Mouse (Mus musculus) adrenal gland, adult 18-20 months (tissue): ENCODE measurements around the gene Rbm5. TPM values are rescaled to one million over a fixed set of nuclear protein-coding genes. Genes with fewer than 3 reads are reported as not detected.

Experiments
- DNase-seq, 2 experiments: peaks; one replicate each; pipeline ENCODE4 v3.0.0; 2021 to 2022; ENCODE audit warnings: low spot score in 2 of 2
- long read RNA-seq, 2 experiments: library from polyadenylated mRNA; stranded (forward); transcript quantifications; one replicate each; pipeline ENCODE4 v2.0.0; 2021
- total RNA-seq, 2 experiments: library from RNA; stranded (reverse); gene quantifications; 1 replicate in 1 of 2; 2 replicates in 1 of 2; pipeline ENCODE4 v1.2.3; 2021

Rbm5 gene
- 100 to 1,000 TPM; 115 to 118 TPM for total RNA-seq
- long read RNA-seq, experiment 1, transcript Rbm5-214 (25 exons, 3,205 nt) = major isoform, 37 of 59 reads
- long read RNA-seq, experiment 1, partial matches to known transcripts = 8 of 59 reads
- long read RNA-seq, experiment 1, other reads (novel, unspliced or antisense) = 8 of 59 reads
- long read RNA-seq, experiment 2, transcript Rbm5-214 (25 exons, 3,205 nt) = major isoform, 25 of 72 reads
- long read RNA-seq, experiment 2, partial matches to known transcripts = 31 of 72 reads
- long read RNA-seq, experiment 2, other reads (novel, unspliced or antisense) = 10 of 72 reads

DNA sequence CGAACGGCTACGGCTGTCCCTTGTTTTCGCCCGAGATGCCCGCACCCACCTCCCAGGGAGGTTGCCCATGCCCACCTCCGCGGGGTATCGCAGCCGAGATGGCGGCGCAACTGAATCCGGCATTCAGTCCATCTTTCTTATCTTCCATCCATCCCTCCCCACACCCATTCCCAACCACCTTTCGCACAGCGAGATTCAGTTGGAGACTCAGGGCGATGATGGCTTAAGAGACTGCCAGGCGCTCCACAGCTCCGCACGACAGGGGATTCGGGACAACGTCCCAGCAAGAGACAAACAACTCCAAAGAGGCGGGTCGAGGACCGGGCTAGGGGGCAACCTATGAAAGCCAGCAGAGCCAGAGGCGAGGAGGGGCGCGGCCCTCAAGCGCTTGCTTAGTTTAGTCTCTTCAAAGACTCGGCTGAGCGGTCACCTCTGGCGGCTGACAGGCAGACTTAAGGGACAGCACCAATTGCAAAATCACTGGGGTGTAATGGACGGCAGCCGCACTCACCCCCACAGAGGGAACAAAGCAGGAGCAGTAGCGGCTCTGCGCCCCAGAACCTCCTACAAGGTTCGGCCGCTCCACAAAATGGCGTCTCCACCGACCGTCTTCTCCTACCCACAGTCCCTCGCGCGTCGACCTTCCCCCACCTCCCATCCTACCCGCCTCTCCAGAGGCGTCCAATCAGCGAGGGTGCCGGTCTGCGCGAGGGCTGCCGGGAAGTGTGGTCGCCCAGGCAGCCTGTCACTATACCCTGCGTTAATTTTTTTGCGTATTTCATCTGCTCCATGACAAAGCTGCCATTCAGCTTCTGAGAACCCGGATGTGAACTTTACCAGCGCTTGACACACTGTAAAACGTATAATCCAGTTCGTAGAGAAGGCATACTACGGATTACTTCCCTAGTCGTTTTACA lies at the start of gene Rbm5:
Gene Rbm5, minus strand, starts transcription at position 623 of the 917 bp plus-strand sequence.
- DNase-seq = peak; percentile 83 to 86

DNA sequence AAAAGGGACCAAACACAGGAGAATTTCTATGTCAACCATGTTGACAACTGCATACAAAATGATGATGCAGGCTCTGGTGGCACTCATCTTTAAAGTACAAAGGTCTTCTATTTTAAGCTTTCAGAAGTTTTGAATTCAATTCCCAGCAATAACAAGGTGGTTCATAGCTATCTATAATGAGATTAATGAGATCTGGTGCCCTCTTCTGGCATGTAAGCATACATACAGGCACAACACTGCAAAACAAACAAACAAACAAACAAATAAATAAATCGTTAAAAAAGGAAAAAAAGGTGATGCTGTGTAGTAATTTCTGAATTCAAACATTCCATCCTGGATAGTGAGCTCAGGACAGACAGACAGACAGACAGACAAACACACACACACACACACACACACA lies 41.3 kb upstream of the Rbm5 start:
- DNase-seq = no peak

DNA sequence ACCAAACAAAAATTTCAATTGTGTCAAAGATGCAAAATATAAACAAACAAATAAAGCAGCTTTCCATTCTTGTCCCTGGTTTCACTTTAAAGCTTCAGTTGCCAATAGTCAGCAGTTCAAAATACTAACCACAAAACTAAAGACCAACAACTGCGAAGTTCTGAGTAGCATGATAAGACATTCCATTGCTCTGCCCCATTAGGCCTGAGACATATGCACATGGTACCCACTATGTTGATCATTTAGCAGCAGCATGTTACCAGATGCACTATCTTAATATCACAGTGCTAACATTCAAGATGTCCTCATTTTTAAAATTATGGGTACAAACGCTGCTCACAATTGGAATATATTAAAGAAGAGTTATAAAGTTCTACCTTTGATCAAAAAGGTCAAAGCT lies 40.2 kb upstream of the Rbm5 start:
- DNase-seq = no peak

DNA sequence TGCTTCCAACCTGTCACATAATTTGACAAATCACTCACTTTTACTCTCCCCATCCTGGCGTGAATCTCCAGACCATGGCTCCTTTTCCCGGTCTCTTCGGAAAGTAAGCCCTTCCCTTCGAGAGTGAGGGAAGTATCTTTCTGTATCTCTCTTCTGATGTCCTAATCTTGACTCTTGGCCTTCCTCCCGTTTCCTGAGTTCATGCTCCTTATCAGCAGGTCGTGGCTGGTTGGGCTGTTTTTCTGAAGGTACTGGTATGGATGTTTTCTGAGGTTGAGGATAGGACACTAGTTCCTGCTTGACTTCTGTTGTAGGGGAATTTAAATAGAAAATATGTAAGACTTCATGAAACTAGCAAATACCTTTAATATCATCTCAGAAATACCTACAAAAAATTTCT lies 20.9 kb upstream of the Rbm5 start:
- DNase-seq = no peak

DNA sequence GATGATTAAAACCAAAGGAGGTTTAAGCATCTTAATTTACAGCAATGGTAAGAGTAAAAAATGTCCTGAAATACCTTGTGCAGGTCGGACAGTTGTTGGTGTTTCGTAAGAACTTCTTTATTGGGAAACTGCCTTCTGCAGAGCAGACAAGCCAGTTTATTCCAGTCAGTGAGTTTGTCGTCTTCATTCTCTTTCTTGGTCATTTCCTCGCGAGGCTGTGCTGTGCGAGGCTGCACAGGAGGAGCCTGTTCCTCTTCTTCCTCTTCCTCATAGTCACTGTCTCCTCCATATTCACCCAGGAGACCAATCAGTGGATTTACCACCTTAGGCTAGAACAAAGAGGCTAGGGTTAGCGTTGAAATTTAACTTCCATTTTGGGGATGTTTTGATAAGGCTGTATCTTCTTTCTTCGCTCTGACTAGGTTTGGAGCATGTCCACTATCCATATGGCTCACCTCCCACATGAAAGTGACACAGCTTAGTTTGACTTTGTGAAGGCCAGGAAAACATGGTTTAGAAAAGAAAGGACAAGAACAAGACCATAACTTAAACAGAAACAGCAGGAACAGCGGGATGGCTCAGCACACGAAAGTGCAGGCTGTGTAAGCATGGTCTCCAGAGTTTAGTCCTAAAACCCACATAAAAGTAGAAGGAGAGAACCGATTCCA lies 11.9 kb upstream of the Rbm5 start:
- no peak for DNase-seq

DNA sequence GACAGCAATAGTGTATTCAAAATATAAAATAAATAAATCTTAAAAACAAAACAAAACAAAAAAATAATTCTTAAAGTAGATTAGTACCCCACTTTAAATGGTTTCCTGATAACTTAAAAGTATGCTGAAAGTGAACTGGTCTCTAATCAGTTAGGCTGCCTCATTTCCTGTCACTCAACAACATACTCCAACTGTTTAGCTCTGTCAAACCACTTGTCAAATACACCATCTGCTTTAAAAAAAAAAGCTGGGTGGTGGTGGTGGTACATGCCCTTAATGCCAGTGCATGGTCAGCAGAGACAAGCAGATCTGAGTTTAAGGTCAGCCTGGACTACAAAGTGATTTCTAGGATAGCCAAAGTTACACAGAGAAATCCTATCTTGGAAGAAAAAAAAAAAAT lies 6.0 kb upstream of the Rbm5 start:
- DNase-seq = no peak

DNA sequence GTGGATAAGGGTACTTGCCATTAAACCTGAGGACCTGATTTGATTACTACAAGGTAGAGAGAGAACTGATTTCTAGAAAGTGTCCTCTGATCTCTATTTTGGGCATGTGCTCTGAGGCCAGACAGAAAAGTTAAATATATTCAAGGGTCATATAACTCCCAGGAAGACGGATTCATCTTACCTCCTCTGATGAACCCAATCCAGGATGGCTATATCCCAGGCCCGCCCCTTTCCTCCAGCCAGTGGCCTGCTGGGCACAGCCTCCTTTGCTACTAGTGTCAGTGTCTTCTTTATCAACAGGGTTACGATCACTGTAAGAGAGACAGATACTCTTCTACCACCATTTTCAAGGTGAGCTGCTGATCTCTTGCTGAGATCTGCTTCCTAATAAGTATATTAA lies 3.6 kb upstream of the Rbm5 start:
- DNase-seq = no peak

DNA sequence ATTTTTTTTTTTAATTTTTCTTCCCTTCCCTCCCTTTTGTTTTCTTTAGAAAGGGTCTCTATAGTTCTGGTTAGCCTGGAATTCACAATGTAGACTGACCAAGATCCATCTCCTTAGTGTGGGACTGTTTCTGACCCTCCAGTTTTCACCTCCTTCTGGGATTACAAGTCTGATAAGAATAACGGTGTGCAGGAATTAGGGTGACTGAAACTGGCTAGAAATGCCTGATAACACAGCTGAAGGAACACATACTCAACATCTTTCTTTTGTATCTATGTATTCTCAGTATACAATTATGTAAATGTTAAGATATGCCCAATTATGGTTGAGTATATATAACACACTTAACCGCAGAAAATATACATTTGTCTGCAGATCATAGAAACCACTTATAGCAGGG lies 986 bp upstream of the Rbm5 start:
- DNase-seq = no peak

DNA sequence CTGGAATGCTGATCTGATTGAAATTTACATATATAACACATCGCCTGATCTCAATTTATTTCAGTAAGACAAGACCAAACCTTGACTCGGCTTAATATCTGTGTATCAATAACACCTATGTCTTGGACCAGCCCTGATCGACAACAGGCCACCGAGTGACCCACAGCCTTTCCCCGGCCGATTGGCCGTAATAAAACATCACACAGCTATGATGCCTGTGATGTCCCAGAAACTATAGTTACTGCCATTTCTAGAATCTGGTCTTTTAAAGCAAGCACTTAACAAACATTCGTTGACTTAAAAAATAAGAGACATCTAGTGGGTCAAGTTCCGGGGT lies 791 bp downstream of the Rbm5 start:
- DNase-seq = no peak

DNA sequence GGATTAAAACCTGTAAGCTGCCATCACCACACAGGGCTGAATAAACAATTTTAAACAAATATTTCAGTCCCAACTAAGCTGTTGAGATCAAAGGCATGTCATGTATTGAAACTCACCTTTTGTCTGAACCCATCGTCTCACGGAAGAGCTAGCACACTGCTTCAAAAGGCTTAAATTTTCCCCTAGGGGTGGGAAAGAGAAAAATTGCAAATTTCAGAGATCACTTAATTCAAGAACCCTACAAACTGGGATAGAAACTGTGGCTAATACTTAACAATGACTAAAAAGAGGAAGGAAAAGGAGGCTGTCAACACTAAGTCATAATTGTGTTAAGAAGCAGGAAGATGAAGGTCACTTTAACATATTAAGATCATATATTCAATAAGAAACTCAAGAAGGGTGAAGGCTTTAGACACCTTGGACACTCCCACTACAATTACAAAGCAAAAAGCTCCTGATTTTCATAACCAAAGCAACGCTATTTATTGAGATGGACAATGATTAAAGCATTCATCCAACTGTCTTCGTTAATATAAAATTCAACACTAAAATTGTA lies 1.3 kb downstream of the Rbm5 start:
- no peak for DNase-seq

DNA sequence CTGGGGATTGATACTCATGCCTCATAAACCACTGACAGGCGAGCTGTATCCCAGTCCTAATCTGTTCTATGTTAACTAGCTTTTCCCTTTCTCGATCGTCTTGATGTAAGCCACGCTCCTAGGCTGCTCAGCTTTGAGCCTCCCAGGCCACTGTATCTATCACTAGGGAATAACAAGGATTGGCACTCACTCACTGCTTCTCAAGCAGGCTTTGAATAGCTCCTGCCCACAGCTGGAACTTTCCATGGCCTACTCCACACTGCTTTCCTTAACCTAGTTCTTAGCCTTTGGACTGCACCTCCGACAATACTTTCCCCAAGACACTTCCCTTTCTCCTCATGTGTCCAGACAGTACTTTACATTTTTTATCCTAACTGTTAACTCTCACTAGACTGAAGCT lies 1.9 kb downstream of the Rbm5 start:
- no peak for DNase-seq

DNA sequence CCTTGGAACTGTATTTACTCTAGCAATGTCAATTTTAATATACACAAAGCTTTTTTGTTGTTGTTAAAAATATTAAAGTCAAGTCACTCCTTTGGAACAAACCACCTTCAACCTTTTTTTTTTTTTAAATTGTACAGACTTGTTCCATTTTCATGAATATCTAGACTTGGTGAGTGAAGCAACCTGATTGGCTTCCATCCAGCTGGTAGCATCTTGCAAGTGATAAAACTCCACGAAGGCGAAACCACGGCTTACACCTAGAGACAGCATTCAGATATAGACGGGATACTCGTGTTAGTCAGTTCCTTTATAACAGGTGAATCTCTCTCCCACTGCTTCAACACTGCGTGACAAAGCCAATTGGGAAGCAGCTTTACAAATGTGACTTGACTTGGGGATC lies 11.2 kb downstream of the Rbm5 start:
- no peak for DNase-seq

DNA sequence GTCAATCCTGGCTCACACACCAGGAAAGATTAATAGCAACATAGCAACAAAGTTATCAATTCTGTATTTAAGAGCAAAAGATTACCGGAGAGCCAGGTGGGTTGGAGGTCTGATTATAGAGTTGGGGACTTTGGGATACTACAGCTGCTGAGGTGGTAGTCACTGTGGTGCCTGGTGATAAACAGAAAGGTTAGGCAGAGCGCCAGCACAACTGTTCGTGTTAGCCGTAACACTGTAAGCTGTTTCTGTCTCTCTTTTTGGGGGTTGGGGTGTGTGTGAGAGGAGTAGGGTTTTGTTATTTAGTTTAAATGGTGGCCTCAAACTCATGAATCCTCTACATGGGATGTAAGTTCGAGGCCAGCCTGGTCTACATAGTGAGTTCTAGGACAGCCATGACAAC lies 20.4 kb downstream of the Rbm5 start:
- DNase-seq = no peak

DNA sequence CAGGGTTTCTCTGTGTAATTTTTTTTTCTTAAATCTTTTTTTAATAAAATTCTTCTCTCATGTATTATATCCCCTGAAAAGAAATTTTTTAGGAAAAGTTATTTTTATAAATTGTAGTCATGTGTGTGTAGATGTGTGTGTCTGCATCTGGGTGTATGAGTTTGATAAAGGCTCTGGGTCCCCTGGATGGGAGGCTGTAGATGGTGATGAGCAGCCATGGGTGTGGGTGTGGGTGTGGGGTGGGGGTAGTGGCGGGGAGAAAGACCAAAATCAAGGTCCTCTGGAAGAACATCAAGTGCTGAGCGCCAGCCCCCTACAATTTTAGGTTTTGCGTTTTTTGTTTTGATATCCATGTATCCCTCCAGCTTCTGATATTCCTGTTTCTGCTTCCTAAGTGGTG lies 22.7 kb downstream of the Rbm5 start:
- DNase-seq = no peak

DNA sequence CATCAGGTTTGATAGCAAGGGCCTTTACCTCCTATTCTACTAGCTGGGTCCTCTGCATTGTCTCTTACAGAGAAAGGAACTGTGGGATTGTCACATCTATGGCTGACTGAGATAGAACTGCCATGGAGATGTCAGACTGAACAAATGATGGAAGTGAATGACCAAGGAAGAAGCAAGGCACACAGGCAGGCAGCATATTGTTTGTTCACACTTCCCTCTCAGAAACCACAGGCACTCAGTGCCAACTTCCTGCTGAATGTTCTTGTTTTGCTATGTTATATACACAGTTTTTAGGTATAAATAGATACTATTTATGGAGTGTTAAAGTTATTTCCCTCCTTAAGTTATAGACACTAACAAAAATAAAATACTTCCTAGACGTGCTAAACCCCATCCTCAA lies 23.5 kb downstream of the Rbm5 start:
- no peak for DNase-seq

DNA sequence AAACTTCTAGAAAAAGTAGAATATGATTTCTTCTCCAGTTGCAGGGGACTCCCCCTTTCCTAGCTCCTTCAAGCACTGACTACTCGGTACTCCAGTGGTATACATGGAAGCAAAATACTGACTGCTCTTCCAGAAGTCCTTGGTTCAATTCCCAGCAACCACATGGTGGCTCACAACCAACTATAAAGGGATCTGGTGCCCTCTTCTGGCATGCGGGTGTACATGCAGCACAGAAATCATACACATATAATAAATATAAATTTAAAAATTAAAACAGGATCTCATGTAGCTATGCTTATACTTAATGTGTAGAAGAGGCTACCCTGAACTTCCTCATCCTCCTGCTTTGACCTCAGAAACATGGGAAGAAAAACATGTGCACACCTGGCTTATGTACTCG lies 24.1 kb downstream of the Rbm5 start:
- DNase-seq = no peak

DNA sequence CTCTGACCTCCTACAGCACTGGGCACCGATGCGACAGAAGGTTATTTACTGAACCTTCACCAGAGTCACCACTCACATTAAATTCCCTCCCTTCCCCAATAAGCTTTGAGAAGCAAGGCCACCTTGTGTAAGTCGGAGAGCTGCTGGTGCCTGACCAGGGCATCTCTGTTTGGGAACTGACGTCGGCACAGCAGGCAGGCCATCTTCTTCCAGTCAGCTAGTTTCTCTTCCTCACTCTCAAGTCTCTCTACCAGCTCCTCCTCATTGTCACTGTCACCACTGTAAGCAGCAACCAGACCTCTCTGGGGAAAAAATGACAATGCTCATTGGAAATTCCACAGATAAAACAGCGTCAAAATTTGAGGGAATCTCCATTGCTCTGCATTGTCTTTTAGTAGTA lies 26.7 kb downstream of the Rbm5 start:
- DNase-seq = no peak

DNA sequence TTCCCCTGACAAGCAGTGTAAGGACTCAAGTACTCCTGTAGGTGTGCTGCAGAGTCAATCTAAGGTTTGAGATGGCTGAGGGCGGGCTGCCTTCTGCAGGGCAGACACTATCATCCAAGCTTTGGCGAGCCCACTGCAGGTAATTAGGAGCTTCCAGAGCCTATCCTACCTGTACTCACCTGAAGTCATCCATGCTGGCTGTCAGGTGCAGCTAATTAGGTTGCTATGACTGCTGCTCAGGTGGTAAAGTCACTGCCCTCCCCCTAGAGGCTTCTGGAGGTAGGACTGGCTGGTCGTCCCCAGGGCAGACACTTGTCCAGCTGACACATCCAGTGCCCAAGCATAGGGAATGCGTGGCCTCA lies 32.0 kb downstream of the Rbm5 start:
- DNase-seq = peak in 1 of 2 experiments; percentile 35

DNA sequence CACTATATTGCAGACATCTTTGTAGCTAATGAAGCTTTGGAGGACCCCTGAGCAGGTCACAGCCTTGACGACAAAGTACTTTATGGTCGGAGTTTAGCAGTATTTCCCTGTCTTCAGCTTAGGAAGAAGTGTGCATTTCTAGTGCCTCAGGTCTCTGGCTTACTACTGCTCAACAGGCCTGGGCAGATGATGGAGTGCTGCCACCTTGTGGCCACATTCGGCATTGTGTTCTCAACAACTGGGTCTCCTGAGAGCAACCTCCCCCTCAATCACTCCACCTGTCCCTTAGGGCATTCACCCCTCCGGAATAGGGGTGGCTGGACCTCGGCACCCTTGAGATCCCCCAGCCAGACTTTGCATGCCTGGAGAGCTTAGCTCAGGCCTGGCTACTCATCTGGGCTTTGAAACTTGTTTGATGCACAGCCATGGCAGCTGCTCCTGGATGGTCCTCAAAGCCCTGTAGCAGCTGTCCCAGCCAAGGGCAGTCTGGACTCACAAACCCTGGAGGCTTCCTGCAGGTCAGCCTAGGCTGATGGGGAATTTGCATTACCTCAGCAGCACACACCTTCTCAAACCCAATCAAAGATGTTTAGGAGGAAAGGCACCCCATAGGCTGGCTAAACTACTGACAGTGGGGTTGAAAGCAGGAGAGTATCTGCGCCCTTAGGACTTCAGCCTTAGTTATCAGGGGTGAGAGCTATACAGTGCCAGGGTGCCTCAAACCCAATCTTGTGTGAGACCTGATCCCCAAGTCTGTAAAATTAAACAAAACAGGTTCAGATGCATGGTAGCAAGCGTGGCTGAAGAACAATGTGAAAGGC lies 32.6 kb downstream of the Rbm5 start:
- DNase-seq = peak; percentile 90 to 91

DNA sequence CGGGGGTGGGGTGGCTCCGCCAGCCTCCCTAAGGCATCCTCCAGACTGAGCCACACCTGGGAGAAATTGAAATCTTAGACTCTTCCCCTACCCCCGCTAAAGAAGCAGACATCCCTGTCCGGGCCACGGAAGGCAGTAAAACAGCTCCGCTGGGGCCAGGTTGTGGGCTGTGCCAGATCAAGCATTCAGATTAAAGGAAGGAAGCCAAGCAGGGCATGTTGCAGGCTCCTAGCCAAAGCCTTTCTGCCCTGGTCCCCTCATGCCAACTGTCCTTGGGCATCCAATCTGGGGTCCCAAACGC lies 34.7 kb downstream of the Rbm5 start:
- DNase-seq = no peak
